Mouse (Mus musculus) heart, embryonic 14.5 days (tissue): ENCODE results near the gene Itgb4. TPM values are rescaled to one million over a fixed set of nuclear protein-coding genes. Genes with fewer than 3 reads are reported as not detected.
A peak's percentile ranks its signal among the peaks of the same experiment; 100 is the strongest.

ENCODE experiments used
- ATAC-seq: fragments of 200-750 bp; cut with Nextera tagmentation; 2 replicates; pipeline ENCODE4 v1.8.0; 2017; ENCODE audit warnings: low read depth, moderate TSS enrichment; ENCODE audit not compliant: insufficient number of reproducible peaks, insufficient read depth, low FRiP score
- H3K27ac ChIP-seq, 2 experiments: fragments of 200-500 bp in 1 of 2; fragments of 300-500 bp in 1 of 2; sonication (generic) in 1 of 2; replicated peaks in 1 of 2; 2 replicates each; pipeline ENCODE4 v1.5.1; 2012 to 2014; ENCODE audit warnings: low read depth in 2 of 2, low read length in 2 of 2, control low read depth in 1 of 2, mild to moderate bottlenecking in 1 of 2, mixed read lengths in 1 of 2; ENCODE audit not compliant: control insufficient read depth in 1 of 2, insufficient read depth in 1 of 2
- H3K27me3 ChIP-seq: fragments of 300-500 bp; sonication (generic); 2 replicates; pipeline ENCODE4 v1.6.1; 2014; ENCODE audit warnings: mild to moderate bottlenecking, low read length, control low read depth; ENCODE audit not compliant: control insufficient read depth, insufficient read depth
- H3K36me3 ChIP-seq: fragments of 300-500 bp; sonication (generic); 2 replicates; pipeline ENCODE4 v1.6.1; 2014; ENCODE audit warnings: mild to moderate bottlenecking, control low read depth, low read length, mixed read lengths; ENCODE audit not compliant: control insufficient read depth, insufficient read depth
- H3K4me1 ChIP-seq, 2 experiments: fragments of 200-500 bp in 1 of 2; fragments of 300-500 bp in 1 of 2; sonication (generic) in 1 of 2; 2 replicates each; pipeline ENCODE4 v1.6.1; 2012 to 2014; ENCODE audit warnings: low read length in 2 of 2, control low read depth in 1 of 2, mixed read lengths in 1 of 2; ENCODE audit not compliant: control insufficient read depth in 2 of 2, insufficient read depth in 2 of 2
- H3K4me2 ChIP-seq: fragments of 300-500 bp; sonication (generic); 2 replicates; pipeline ENCODE4 v1.6.1; 2014; ENCODE audit warnings: mild to moderate bottlenecking, low read length
- H3K4me3 ChIP-seq, 2 experiments: fragments of 200-500 bp in 1 of 2; fragments of 300-500 bp in 1 of 2; sonication (generic) in 1 of 2; 2 replicates each; pipeline ENCODE4 v1.5.1; 2012 to 2014; ENCODE audit warnings: low read length in 2 of 2, mild to moderate bottlenecking in 2 of 2, control low read depth in 1 of 2, low read depth in 1 of 2, moderate library complexity in 1 of 2; ENCODE audit not compliant: control insufficient read depth in 1 of 2, insufficient read depth in 1 of 2
- H3K9ac ChIP-seq: fragments of 300-500 bp; sonication (generic); 2 replicates; pipeline ENCODE4 v1.6.1; 2014; ENCODE audit warnings: mild to moderate bottlenecking, low read length
- H3K9me3 ChIP-seq: fragments of 300-500 bp; sonication (generic); 2 replicates; pipeline ENCODE4 v1.6.1; 2016; ENCODE audit warnings: low read length, control low read depth; ENCODE audit not compliant: control insufficient read depth
- WGBS: fragments of 180-500 bp; shearing (Covaris S2); extraction: QIAGEN DNeasy Blood & Tissue Kit; methylation state at CpG from one replicate; pipeline ENCODE4 v1.1.7; 2014; 5-methylcytosine and 5-hydroxymethylcytosine counted together
- polyA plus RNA-seq: library from polyadenylated mRNA; unstranded; fragments of >200 nt; fragmentation: Nextera tagmentation; extraction: Ambion mirVana; gene quantifications from 2 replicates; pipeline ENCODE4 v1.2.1, GENCODE M21; 2014

Gene Itgb4
- polyA plus RNA-seq, 1 experiment from 2014 or later = 0.93 TPM

- no peaks in the 10 kb centered on the region for H3K9me3 ChIP-seq
- no peak overlapping the region for H3K4me2 ChIP-seq
- no peaks in the 10 kb centered on the region for H3K27me3 ChIP-seq
- H3K36me3 ChIP-seq = peaks cover 96% of the 10 kb centered on the region
- no peak overlapping the region for H3K9ac ChIP-seq
- no peak for ATAC-seq
- H3K27ac ChIP-seq = no peak overlapping the region
- WGBS = 83% methylated on average over 7 of the region's 7 CpGs
- no peak overlapping the region for H3K4me3 ChIP-seq
- no peaks in the 10 kb centered on the region for H3K4me1 ChIP-seq
Observed at GRCm38 (mm10) chr11:115941980-115942379, 32.5 kb upstream of the Itgb4 start.

GRCm38 (mm10) chr11:115945247-115945646, 29.3 kb upstream of the Itgb4 start:
- peaks cover 95% of the 10 kb centered on the region for H3K36me3 ChIP-seq
- WGBS = 91% methylated on average over 8 of the region's 8 CpGs

GRCm38 (mm10) chr11:115946221-115946828, 28.2 kb upstream of the Itgb4 start:
- 80% methylated on average over 9 of the region's 9 CpGs for WGBS
- no peaks in the 10 kb centered on the region for H3K4me1 ChIP-seq
- peaks cover 94% of the 10 kb centered on the region for H3K36me3 ChIP-seq
- peak overlapping the region in 1 of 2 experiments; percentile 53; a peak in 2 of 4 replicates for H3K27ac ChIP-seq
- ATAC-seq = no peak; the same call in 1 of the 2 replicates
- H3K9ac ChIP-seq = no peak overlapping the region
- no peak overlapping the region for H3K4me2 ChIP-seq
- no peaks in the 10 kb centered on the region for H3K27me3 ChIP-seq
- H3K4me3 ChIP-seq = no peak overlapping the region
- no peaks in the 10 kb centered on the region for H3K9me3 ChIP-seq

More at GRCm38 (mm10) chr11:115945247-115945646, 29.3 kb upstream of the Itgb4 start:
- Histone ChIP-seq H3K4me2 (no peak overlapping the region), H3K27ac (no peak overlapping the region), H3K9me3 (no peaks in the 10 kb centered on the region), H3K27me3 (no peaks in the 10 kb centered on the region), H3K4me3 (no peak overlapping the region), H3K9ac (no peak overlapping the region), H3K4me1 (no peaks in the 10 kb centered on the region)
- ATAC-seq = no peak

GRCm38 (mm10) chr11:115948316-115948715, 26.2 kb upstream of the Itgb4 start:
- 0 out of 4 replicates have a peak, but pooled peaks cover 0 to 3% of the 10 kb centered on the region in 2 experiments for H3K4me1 ChIP-seq
- no peak overlapping the region for H3K27ac ChIP-seq
- no peak overlapping the region for H3K4me2 ChIP-seq
- peaks cover 96% of the 10 kb centered on the region for H3K36me3 ChIP-seq
- H3K27me3 ChIP-seq = no peaks in the 10 kb centered on the region
- ATAC-seq = no peak
- H3K4me3 ChIP-seq = no peak overlapping the region
- 87% methylated on average over 9 of the region's 9 CpGs for WGBS
- H3K9ac ChIP-seq = no peak overlapping the region
- no peaks in the 10 kb centered on the region for H3K9me3 ChIP-seq

- Histone ChIP-seq H3K9ac (no peak overlapping the region), H3K4me3 (no peak overlapping the region), H3K27ac (no peak overlapping the region), H3K9me3 (no peaks in the 10 kb centered on the region), H3K4me1 (peaks cover 0 to 3% of the 10 kb centered on the region in 2 experiments; a peak in 1 of 4 replicates), H3K27me3 (no peaks in the 10 kb centered on the region), H3K36me3 (peaks cover 96% of the 10 kb centered on the region), H3K4me2 (no peak overlapping the region)
- WGBS = 88% methylated on average over 2 of the region's 2 CpGs
- no peak for ATAC-seq
Observed at GRCm38 (mm10) chr11:115950719-115951118, 23.8 kb upstream of the Itgb4 start.

- 77% methylated on average over 5 of the region's 5 CpGs for WGBS
- ATAC-seq = no peak
- no peak overlapping the region for H3K27ac ChIP-seq
Observed at GRCm38 (mm10) chr11:115954712-115955111, 19.8 kb upstream of the Itgb4 start.

GRCm38 (mm10) chr11:115955195-115955858, 19.2 kb upstream of the Itgb4 start:
- no peak overlapping the region; a peak in 1 of 4 replicates for H3K27ac ChIP-seq
- H3K4me3 ChIP-seq = no peak overlapping the region
- H3K27me3 ChIP-seq = no peaks in the 10 kb centered on the region
- 71% methylated on average over 10 of the region's 10 CpGs for WGBS
- H3K9me3 ChIP-seq = no peaks in the 10 kb centered on the region
- ATAC-seq = 0 out of 2 replicates have a peak, but pooled peaks have one; percentile 28
- H3K4me2 ChIP-seq = no peak overlapping the region
- H3K9ac ChIP-seq = no peak overlapping the region
- H3K4me1 ChIP-seq = peaks cover 2 to 3% of the 10 kb centered on the region in 2 experiments; a peak in 1 of 4 replicates
- H3K36me3 ChIP-seq = peaks cover 79% of the 10 kb centered on the region

More at GRCm38 (mm10) chr11:115954712-115955111, 19.8 kb upstream of the Itgb4 start:
- H3K4me2 ChIP-seq = no peak overlapping the region
- no peaks in the 10 kb centered on the region for H3K27me3 ChIP-seq
- no peak overlapping the region for H3K9ac ChIP-seq
- peaks cover 2 to 3% of the 10 kb centered on the region in 2 experiments; a peak in 1 of 4 replicates for H3K4me1 ChIP-seq
- no peaks in the 10 kb centered on the region for H3K9me3 ChIP-seq
- peaks cover 76% of the 10 kb centered on the region for H3K36me3 ChIP-seq
- H3K4me3 ChIP-seq = no peak overlapping the region
